Mouse (Mus musculus) olfactory bulb, adult 2 months (tissue): ENCODE measurements around the gene Btbd9. TPM values are rescaled to one million over a fixed set of nuclear protein-coding genes. Genes with fewer than 3 reads are reported as not detected.

Source experiments
- H3K27ac ChIP-seq: fragments of 200-500 bp; 2 replicates; pipeline ENCODE4 v1.5.1; 2012; ENCODE audit warnings: low read depth, low read length; ENCODE audit not compliant: insufficient read depth
- H3K4me1 ChIP-seq: fragments of 200-500 bp; 2 replicates; pipeline ENCODE4 v1.6.1; 2012; ENCODE audit warnings: low read length; ENCODE audit not compliant: control insufficient read depth, insufficient read depth
- H3K4me3 ChIP-seq: fragments of 200-500 bp; 2 replicates; pipeline ENCODE4 v1.5.1; 2012; ENCODE audit warnings: mild to moderate bottlenecking, low read depth, low read length, moderate library complexity; ENCODE audit not compliant: insufficient read depth
- CTCF ChIP-seq: fragments of 200-500 bp; IDR thresholded peaks from 2 replicates; pipeline ENCODE4 v1.5.1; 2012; ENCODE audit warnings: low read depth, mild to moderate bottlenecking, low read length, moderate library complexity; ENCODE audit not compliant: insufficient read depth
- POLR2A ChIP-seq: fragments of 200-500 bp; IDR thresholded peaks from 2 replicates; pipeline ENCODE4 v1.6.1; 2012; ENCODE audit warnings: mild to moderate bottlenecking, low read depth, low read length, moderate library complexity; ENCODE audit not compliant: insufficient read depth
- WGBS: fragments of 180-500 bp; shearing (Covaris S2); methylation state at CpG from one replicate; pipeline ENCODE4 v1.1.7; 2018; 5-methylcytosine and 5-hydroxymethylcytosine counted together
- polyA plus RNA-seq: library from polyadenylated mRNA; stranded (reverse); fragments of >200 nt; gene quantifications from 2 replicates; pipeline ENCODE4 v1.2.4, GENCODE M21; 2012; ENCODE audit warnings: low replicate concordance; ENCODE audit not compliant: missing spikeins, insufficient read depth, insufficient read length

Gene Btbd9
- polyA plus RNA-seq, 1 experiment, result not detected

- Histone ChIP-seq H3K4me3 (no peak overlapping the region), H3K4me1 (peaks cover 64% of the 10 kb centered on the region), H3K27ac (no peak overlapping the region)
- 48% methylated on average over 5 of the region's 5 CpGs for WGBS
- TF ChIP-seq CTCF (no peak), POLR2A (no peak)
Observed at GRCm38 (mm10) chr17:30225030-30225740, 351.1 kb downstream of the Btbd9 start.

GRCm38 (mm10) chr17:30222837-30223236 is 353.5 kb downstream of the Btbd9 start:
- peaks cover 41% of the 10 kb centered on the region for H3K4me1 ChIP-seq
- no peak for TF ChIP-seq CTCF
- no peak for TF ChIP-seq POLR2A
- no peak overlapping the region for H3K4me3 ChIP-seq
- 89% methylated on average over 12 of the region's 12 CpGs for WGBS
- H3K27ac ChIP-seq, result no peak overlapping the region

- no peak overlapping the region for H3K4me3 ChIP-seq
- no peak for TF ChIP-seq POLR2A
- no peak for TF ChIP-seq CTCF
- peaks cover 40% of the 10 kb centered on the region for H3K4me1 ChIP-seq
- H3K27ac ChIP-seq, result no peak overlapping the region
- 93% methylated on average over 11 of the region's 11 CpGs for WGBS
Observed at GRCm38 (mm10) chr17:30222361-30222760, 353.9 kb downstream of the Btbd9 start.

- WGBS, result 88% methylated on average over 14 of the region's 14 CpGs
- no peak for TF ChIP-seq CTCF
- TF ChIP-seq POLR2A, result no peak
- Histone ChIP-seq H3K4me1 (peaks cover 43% of the 10 kb centered on the region), H3K27ac (no peak overlapping the region), H3K4me3 (no peak overlapping the region)
Observed at GRCm38 (mm10) chr17:30221677-30222076, 354.6 kb downstream of the Btbd9 start.

- no peak overlapping the region for H3K4me3 ChIP-seq
- WGBS, result 73% methylated on average over 4 of the region's 4 CpGs
- H3K4me1 ChIP-seq, result peaks cover 39% of the 10 kb centered on the region
- no peak overlapping the region for H3K27ac ChIP-seq
- no peak for TF ChIP-seq POLR2A
- no peak for TF ChIP-seq CTCF
Observed at GRCm38 (mm10) chr17:30215741-30216140, 360.5 kb downstream of the Btbd9 start.

- Histone ChIP-seq H3K4me1 (peaks cover 41% of the 10 kb centered on the region), H3K27ac (peak overlapping the region; percentile 63; the same call in 1 of the 2 replicates), H3K4me3 (no peak overlapping the region)
- WGBS, result 42% methylated on average over 6 of the region's 6 CpGs
- no peak for TF ChIP-seq POLR2A
- no peak for TF ChIP-seq CTCF
Observed at GRCm38 (mm10) chr17:30214393-30214792, 361.9 kb downstream of the Btbd9 start.

GRCm38 (mm10) chr17:30213371-30213770 is 362.9 kb downstream of the Btbd9 start:
- TF ChIP-seq POLR2A (no peak), CTCF (no peak)
- H3K4me3 ChIP-seq, result no peak overlapping the region
- 95% methylated on average over 5 of the region's 5 CpGs for WGBS
- no peak overlapping the region for H3K27ac ChIP-seq
- H3K4me1 ChIP-seq, result peaks cover 41% of the 10 kb centered on the region

- H3K4me3 ChIP-seq, result no peak overlapping the region
- TF ChIP-seq CTCF, result no peak
- no peak for TF ChIP-seq POLR2A
- H3K27ac ChIP-seq, result no peak overlapping the region
- 78% methylated on average over 12 of the region's 12 CpGs for whole genome bisulfite sequencing
- peaks cover 41% of the 10 kb centered on the region for H3K4me1 ChIP-seq
Observed at GRCm38 (mm10) chr17:30212647-30213046, 363.6 kb downstream of the Btbd9 start.

- no peak overlapping the region for H3K27ac ChIP-seq
- peaks cover 40% of the 10 kb centered on the region for H3K4me1 ChIP-seq
- TF ChIP-seq CTCF (no peak), POLR2A (no peak)
- 90% methylated on average over 6 of the region's 6 CpGs for WGBS
- no peak overlapping the region for H3K4me3 ChIP-seq
Observed at GRCm38 (mm10) chr17:30210936-30211335, 365.4 kb downstream of the Btbd9 start.
